Mouse (Mus musculus): ENCODE measurements at regions not wholly inside any gene's neighbourhood (a gene's known extent, or its start where the extent isn't known, plus 50 kb on each side); places are given as distances from the start of the nearest gene placed in this dataset.

DNA sequence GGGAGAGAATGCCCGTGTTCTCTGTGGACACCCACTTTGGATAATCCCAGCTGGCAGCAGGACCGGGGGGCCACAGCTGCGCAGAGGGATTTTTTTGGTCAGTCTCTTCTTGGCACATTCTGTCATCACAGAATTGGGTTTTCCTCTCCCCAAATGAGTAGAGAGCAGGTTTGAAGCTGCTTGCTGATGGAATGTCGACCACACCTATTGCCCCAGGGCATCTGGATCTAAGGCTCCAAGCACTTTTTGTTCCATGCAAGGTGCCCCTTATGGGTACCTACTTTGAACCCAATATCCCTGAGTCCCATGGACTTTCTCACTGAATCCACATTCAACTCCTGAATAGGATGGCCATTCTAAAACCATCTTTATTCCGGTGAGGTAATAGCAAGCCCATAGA lies 314.3 kb upstream of the Npvf start:
- DNase-seq (ENCODE audit: low read depth, low spot score), result no peak

GRCm38 (mm10) chr6:50969341-50969740 lies 315.1 kb upstream of the Npvf start:
- no peak for DNase-seq (ENCODE audit: low read depth, low spot score)

GRCm38 (mm10) chr6:50969997-50970396 lies 315.8 kb upstream of the Npvf start:
- no peak for DNase-seq (ENCODE audit: low read depth, low spot score)

DNA sequence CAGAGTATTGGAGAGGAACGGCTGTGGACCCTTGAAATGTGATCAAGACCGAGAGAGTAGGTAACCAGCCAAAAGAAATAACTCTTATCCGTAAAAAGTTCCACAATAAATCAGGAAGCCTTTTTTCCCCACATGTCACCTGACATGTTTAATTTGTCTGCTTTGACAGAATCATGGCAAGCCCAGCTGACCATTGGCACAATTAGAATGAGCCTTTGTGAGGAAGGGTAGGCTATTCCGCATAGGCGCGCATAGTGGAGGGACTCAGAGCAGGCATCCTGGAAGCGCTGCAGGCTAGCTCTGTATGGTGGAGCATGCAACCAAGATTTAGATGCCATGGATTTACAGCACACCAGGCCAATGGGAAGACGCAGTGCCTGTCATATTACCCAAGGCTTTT lies 316.5 kb upstream of the Npvf start:
- DNase-seq (ENCODE audit: low read depth, low spot score), result no peak

DNA sequence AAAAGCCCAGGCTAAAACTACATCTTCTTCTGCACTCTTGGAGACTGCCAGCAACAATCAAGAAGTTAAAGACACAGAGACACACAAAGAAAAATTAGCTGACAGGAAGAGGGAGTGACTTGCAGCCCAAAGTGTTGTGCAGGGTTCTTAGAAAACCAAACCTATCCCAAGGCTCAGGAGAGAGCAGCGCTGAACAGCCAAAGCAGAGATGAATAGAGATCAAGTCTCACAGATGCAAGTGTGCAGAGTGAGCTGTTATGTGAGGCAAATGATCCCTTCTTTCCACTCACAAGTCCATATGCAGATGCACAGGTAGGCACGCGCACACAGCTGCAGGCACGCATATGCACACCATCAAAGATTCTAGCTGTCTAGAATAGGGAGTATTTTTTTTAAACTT lies 318.0 kb upstream of the Npvf start:
- DNase-seq (ENCODE audit: low read depth, low spot score), result no peak

DNA sequence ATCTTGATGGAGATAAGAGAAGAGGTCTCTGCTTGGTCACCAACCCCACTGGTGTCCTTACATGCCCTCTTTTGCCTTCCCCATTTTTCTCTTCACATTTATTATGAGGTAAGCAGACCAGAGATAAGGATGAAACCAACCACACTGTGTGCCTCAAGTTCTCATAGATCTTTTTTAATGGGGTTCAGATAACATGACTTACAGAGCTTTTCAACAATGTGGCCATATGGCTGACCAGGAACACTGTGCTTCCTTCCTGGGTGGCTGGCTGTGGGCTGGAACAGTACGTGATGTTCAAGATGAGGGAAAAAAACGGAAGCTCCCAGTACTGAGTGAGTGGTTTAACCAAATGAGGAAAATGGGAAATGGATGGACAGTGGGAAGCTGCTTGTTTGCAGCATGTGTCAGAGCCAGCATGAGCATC lies 319.0 kb upstream of the Npvf start:
- DNase-seq (ENCODE audit: low read depth, low spot score), result no peak

DNA sequence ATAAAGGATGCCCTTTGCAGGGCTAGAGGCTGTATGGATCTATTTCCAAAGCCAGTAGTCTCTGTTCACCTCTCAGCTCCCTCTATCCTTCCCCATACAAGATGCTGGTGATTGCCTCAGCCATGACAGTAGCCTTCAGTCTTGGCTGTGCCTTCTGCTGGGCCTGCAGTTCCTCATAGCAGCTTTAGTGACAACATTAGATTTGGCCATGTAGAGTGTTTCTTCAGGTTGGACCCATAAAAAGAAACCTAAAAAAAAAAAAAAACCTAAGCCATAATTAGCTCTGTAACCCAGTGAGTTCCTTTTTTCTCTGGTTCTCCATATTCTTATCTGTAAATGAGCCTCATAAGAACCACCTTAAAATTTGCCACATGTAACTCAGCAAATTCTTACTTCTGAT lies 319.6 kb upstream of the Npvf start:
- no peak for DNase-seq (ENCODE audit: low read depth, low spot score)

DNA sequence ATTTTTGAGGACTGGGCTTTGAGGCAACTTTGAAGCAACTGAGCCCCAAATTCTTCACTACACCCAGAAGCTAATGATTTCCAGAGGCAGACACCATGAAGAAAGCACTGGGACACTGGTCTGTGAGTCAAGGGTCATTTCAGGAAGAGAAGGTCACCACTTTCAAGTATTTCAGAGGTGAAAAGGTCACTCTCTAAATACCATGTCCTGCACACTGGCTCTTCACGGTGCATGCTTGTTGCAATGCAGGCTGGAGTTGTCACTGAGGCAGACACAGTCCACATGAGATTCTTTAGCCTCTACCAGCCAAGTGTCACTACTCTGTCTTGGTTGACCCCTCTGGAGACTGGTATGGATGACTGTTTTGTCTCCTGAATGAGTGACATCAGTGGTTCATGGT lies 320.7 kb upstream of the Npvf start:
- no peak for DNase-seq (ENCODE audit: low read depth, low spot score)

GRCm38 (mm10) chr6:50976973-50977372 lies 322.7 kb upstream of the Npvf start:
- DNase-seq (ENCODE audit: low read depth, low spot score), result no peak

DNA sequence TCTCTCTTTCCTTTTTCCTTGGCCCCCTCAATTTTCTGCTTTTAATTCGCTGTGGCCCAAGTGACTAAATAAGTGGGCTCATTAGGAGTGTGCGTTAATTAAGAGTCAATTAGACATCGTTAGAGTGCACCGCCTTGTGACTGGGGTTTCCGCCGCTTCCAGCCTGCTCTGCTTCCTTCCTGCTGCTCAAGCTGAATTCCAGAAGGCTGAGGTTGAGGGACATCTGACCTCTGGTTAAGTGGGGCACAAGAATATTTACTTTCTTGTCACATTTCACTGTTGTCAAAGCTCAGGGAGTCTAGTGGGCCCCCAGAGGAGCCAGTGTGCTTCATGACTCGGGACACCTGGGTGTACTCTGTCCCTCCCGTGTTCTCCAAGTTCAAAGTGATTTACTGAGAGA lies 323.1 kb upstream of the Npvf start:
- no peak for DNase-seq (ENCODE audit: low read depth, low spot score)

- DNase-seq (ENCODE audit: low read depth, low spot score), result no peak
These were observed 323.8 kb upstream of the Npvf start for GRCm38 (mm10) chr6:50978016-50978415.

DNA sequence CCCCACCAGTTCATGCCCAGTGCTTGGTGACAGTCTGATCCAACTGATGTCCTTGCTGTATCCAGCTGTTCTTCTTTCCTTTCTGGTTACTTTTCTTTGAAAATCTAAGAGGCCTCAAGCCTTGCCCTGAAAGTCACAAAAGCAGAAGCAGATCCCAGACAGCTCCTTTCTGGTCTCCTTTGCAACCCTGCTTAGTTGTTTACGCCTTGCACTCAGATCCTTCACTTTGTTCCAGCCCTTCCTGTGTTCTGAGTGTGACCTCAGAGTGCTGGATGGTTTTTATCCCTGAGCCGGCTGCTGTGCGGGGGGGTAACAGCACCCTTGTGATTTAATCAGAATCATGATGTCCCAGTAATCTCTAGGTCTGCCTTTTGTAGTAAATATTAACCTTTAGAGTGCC lies 324.3 kb upstream of the Npvf start:
- DNase-seq (ENCODE audit: low read depth, low spot score), result no peak

GRCm38 (mm10) chr6:50979764-50980163 lies 325.5 kb upstream of the Npvf start:
- DNase-seq (ENCODE audit: low read depth, low spot score), result no peak

DNA sequence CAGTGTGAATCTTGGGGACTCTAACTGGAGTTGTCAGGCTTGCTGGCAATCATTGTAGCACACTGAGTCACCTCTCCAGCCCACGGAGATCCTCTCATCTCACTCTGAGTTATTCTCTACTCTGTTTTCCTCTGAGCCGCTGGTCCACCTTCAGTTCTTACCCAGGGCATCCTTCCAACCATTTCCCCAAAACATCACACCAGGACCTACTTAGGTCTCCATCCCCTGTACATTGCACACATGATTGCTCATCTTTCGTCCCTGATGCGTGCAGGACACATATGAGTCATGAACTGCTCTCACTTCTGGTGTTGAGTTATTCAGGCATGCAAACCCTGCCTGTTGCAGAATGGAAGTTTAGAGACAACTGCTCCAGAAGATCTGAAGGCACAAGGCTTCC lies 326.1 kb upstream of the Npvf start:
- DNase-seq (ENCODE audit: low read depth, low spot score), result no peak

DNA sequence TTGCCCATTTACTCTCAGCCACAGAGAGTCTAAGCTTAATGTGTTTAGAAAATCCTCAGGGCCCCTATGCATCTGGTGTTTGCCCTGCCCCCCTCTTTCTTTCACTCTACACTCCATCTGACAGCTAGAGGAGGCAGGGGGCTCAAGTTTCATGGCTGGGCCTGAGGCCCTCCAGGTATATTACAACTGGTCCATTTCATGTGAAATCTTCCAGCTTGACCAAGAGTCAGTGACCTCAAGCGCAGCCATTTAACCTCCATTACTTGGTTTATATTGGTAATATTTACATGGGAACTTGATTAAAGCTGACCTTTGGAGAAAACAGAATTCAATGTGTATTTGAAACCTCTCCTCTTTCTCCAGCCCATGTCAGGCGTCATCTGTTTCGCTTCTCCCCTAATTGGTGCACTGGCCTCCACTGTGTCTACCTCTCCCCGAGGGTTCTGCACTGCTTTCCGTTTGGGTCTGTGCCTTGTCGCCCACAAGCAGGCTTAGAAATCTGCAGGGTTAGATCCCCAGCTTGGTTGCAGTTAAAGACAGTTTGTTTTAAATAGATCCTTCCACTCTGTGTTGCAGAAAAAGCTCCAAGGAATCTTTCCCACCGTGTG lies 327.6 kb upstream of the Npvf start:
- DNase-seq (ENCODE audit: low read depth, low spot score), result no peak

GRCm38 (mm10) chr6:50982856-50983255 lies 328.6 kb upstream of the Npvf start:
- DNase-seq (ENCODE audit: low read depth, low spot score), result no peak

DNA sequence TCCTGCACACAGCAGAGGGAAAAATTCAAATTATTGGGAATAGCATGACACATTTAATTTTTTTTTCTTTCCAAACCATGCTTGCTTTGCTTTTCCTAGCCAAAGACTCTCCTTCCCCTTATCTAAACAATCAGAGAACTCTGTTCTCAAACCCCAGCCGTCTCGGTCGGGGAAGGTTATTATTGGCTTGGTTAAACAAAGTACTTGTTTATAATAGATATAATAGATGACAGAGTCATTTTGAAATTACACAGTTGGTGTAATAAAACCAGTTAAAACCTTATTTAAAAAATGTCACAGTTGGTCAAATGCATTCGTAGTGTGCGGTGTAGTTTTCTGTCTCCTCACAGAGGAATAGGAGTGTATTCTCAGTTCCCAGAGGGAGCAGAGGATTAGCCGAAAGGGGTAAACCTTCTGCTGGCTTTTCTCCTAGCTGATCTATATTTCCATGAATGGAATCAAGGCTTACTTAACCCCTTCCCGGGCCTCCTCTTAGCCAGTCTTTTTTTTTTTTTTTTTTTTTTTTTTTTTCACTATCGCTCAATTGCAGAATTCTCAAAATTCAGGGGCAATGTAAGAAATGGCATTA lies 329.4 kb upstream of the Npvf start:
- DNase-seq (ENCODE audit: low read depth, low spot score), result no peak

GRCm38 (mm10) chr6:50984157-50984905 lies 330.1 kb upstream of the Npvf start:
- no peak for DNase-seq (ENCODE audit: low read depth, low spot score)

DNA sequence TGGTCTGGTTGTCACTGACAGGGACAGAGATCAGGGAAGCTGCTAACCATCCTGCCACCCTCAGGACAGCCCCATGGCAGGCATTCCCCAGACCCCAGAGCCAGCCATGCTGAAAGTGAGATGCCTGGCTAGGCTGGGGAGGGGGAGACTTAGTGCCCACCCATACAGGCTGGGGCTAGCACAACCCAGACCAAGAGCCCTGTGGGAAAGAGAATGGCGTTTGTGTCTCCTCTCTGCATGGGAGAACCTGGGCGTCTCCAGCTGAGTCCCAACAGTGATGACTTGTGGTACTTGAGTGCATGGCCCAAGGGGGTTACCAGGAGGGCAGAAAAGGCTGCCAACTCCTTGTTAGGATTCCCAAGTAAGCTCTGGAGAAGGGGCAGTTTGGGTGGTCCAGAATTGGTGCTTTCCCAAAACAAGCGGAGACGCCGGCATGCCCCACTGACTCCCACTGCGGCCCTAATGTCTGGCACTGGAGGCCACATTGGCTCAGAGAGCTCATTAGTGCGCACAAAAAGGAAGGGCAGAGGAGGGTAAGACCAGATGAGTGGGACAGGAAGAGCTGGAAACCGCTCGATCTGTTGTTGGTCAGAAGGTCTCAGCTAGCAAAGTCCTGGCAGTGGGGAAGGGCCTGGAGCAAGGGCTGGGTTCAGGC lies 332.2 kb upstream of the Npvf start:
- no peak for DNase-seq (ENCODE audit: low read depth, low spot score)

GRCm38 (mm10) chr6:50988561-50988960 lies 334.3 kb upstream of the Npvf start:
- DNase-seq (ENCODE audit: low read depth, low spot score), result no peak

DNA sequence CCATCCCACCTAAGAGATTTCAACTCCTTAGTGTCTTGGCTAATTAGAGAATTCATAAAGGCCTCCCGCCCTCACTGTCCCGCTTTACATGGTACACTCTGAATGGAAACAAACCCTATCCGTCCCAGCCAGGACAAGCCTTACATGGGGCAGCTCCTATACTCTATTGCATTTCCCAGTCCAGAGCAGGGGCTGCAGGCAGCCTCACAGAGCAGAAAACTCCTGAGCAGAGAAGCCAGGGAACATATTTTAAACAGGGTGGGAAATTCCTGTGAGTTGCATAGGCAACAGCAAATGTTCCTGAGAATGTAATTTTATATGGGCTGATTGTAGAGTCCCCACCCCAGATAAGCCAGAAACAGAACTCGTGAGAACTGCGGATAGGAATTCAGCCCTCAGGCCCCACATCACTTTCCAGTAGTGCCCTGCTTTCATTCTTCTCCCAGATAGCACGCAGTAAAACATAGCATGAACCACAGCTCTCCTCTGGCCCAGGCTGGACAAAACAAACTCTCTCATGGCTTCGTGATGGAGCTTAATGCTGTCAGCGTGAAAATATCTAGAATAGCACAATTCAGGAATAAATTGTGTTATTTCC lies 337.4 kb upstream of the Npvf start:
- DNase-seq (ENCODE audit: low read depth, low spot score), result no peak

- no peak for DNase-seq (ENCODE audit: low read depth, low spot score)
These were observed 339.7 kb upstream of the Npvf start for GRCm38 (mm10) chr6:50993952-50994351.
